Mouse (Mus musculus): Measurements from ENCODE around the gene Clcn1.

- TF ChIP-seq POLR2A (IDR thresholded peaks at IDR 0.05; ENCODE audit: insufficient read depth, low read depth, low read length) (no peak), CTCF (IDR thresholded peaks at IDR 0.05) (no peak)
These were observed 74.8 kb downstream of the Clcn1 start for GRCm38 (mm10) chr6:42361041-42361895.
